In the genomic region with DNA sequence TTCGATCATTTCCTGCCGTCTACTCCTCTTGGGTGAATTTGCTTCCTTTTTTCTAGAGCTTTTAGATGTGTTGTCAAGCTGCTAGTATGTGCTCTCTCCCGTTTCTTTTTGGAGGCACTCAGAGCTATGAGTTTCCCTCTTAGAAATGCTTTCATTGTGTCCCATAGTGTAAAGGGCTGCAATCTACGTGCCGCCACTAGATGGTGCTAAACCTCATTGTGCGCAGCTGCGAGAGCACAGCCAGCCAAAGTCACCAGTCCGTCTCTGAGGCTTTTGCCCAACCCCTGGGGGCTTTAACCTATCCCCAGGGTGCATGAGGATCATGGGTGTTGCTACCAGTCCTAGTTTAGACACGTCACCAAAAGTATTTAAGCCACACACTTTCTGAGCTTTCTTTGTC, we compare ENCODE assay signal across 16 mouse cellular contexts. TPM values are rescaled to one million over a fixed set of nuclear protein-coding genes. Genes with fewer than 3 reads are reported as not detected.
DNase-seq lines count a peak whose midpoint lies in the region; ATAC-seq and TF ChIP-seq lines count a peak whose summit lies in the region.
"Not testable (repeated sequence)": the region's sequence is repeated elsewhere in the genome, so short reads cannot be mapped to it uniquely, and the experiment has no call there.
"Had no signal": no experiment of that assay in that cellular context is flagged by ENCODE, and none has a peak within 500 bp of the region (broad histone marks: within the 10 kb centered on the region; RNA-seq: fewer than 3 reads in every experiment).

No protein-coding gene starts in this region.

- not testable (repeated sequence) for H3K27me3 ChIP-seq in embryonic facial prominence, embryonic 10.5 days (replicated peaks; ENCODE audit: low read depth, poor library complexity, severe bottlenecking); kidney, postnatal 0 days (ENCODE audit: insufficient read depth, low read length); limb, embryonic 11.5 days (ENCODE audit: control insufficient read depth, insufficient read depth, low read length); midbrain, embryonic 10.5 days (ENCODE audit: low read depth, poor library complexity, severe bottlenecking); stomach, postnatal 0 days (ENCODE audit: control insufficient read depth, insufficient read depth, low read length)

- not testable (repeated sequence) for ATAC-seq in kidney, postnatal 0 days (replicated peaks; ENCODE audit: low FRiP score, low read depth); limb, embryonic 11.5 days (ENCODE audit: insufficient number of reproducible peaks, low FRiP score, low TSS enrichment, low read depth); stomach, postnatal 0 days (ENCODE audit: low FRiP score, low TSS enrichment)

- TF ChIP-seq EP300 in stomach, postnatal 0 days (optimal IDR thresholded peaks at IDR 0.05), result not testable (repeated sequence)

- DNase-seq in ES-CJ7 (ENCODE audit: low read depth, low spot score), result peak; percentile 50
- DNase-seq in adrenal gland, postnatal 36 days, result peak; percentile 41 to 55
- peak; percentile 25 for DNase-seq in embryonic facial prominence, embryonic 10.5 days (ENCODE audit: low spot score)
- DNase-seq in heart, postnatal 36 days, result peak; percentile 10 to 50
- peak; percentile 1 for DNase-seq in kidney, postnatal 0 days (ENCODE audit: low spot score)
- peak; percentile 48 for DNase-seq in limb, embryonic 11.5 days (ENCODE audit: low spot score)
- peak; percentile 12 for DNase-seq in midbrain, embryonic 10.5 days (ENCODE audit: low spot score)
- peak; percentile 33 for DNase-seq in stomach, postnatal 0 days (ENCODE audit: low spot score)

- H3K36me3 ChIP-seq in embryonic facial prominence, embryonic 10.5 days (replicated peaks); kidney, postnatal 0 days (ENCODE audit: insufficient read depth, low read length); limb, embryonic 11.5 days (ENCODE audit: control insufficient read depth, insufficient read depth, low read length); midbrain, embryonic 10.5 days; stomach, postnatal 0 days (ENCODE audit: control insufficient read depth, insufficient read depth, low read length): not testable (repeated sequence)

- not testable (repeated sequence) for H3K27ac ChIP-seq in embryonic facial prominence, embryonic 10.5 days (replicated peaks); kidney, postnatal 0 days; limb, embryonic 11.5 days (replicated peaks; ENCODE audit: low read depth, low read length); midbrain, embryonic 10.5 days (replicated peaks); stomach, postnatal 0 days (replicated peaks)

- H3K4me2 ChIP-seq in kidney, postnatal 0 days (ENCODE audit: low read length); limb, embryonic 11.5 days (ENCODE audit: low read depth, severe bottlenecking); stomach, postnatal 0 days (replicated peaks; ENCODE audit: low read depth): not testable (repeated sequence)

- not testable (repeated sequence) for H3K4me3 ChIP-seq in embryonic facial prominence, embryonic 10.5 days; kidney, postnatal 0 days (replicated peaks; ENCODE audit: low read depth, low read length); limb, embryonic 11.5 days (ENCODE audit: low read depth, low read length); midbrain, embryonic 10.5 days; stomach, postnatal 0 days (ENCODE audit: low read depth, low read length)

- H3K4me1 ChIP-seq in embryonic facial prominence, embryonic 10.5 days; kidney, postnatal 0 days (replicated peaks; ENCODE audit: insufficient read depth, low read length); limb, embryonic 11.5 days (ENCODE audit: control insufficient read depth, insufficient read depth, low read length); midbrain, embryonic 10.5 days; stomach, postnatal 0 days (replicated peaks; ENCODE audit: control insufficient read depth, insufficient read depth): not testable (repeated sequence)

- peaks cover 31% of the 10 kb centered on the region for H3K9me3 ChIP-seq in embryonic facial prominence, embryonic 10.5 days
- not testable (repeated sequence) for H3K9me3 ChIP-seq in kidney, postnatal 0 days (replicated peaks; ENCODE audit: low read length); limb, embryonic 11.5 days (ENCODE audit: control insufficient read depth, low read length); stomach, postnatal 0 days (ENCODE audit: control insufficient read depth, low read length)
- H3K9me3 ChIP-seq in midbrain, embryonic 10.5 days (replicated peaks), result peaks cover 44% of the 10 kb centered on the region

- TF ChIP-seq CTCF in kidney, postnatal 0 days (IDR thresholded peaks at IDR 0.05; ENCODE audit: low read depth), result peak; percentile 55
- peak; percentile 63 for TF ChIP-seq CTCF in stomach, postnatal 0 days (IDR thresholded peaks at IDR 0.05; ENCODE audit: low read depth)

- intact Hi-C loops in heart, postnatal 36 days (cut with DNase I), result loop anchor here (10.0 kb wide), 1 partner anchor 213 kb away; a partner anchor contains a TSS

- H3K9ac ChIP-seq in kidney, postnatal 0 days (ENCODE audit: low read depth, low read length); limb, embryonic 11.5 days (ENCODE audit: low read length); stomach, postnatal 0 days (ENCODE audit: low read length): not testable (repeated sequence)

- 30% methylated on average over 8 of the region's 9 CpGs for WGBS in embryonic facial prominence, embryonic 10.5 days
- 25% methylated on average over 8 of the region's 9 CpGs for WGBS in kidney, postnatal 0 days
- 29% methylated on average over 8 of the region's 9 CpGs for WGBS in limb, embryonic 11.5 days
- WGBS in midbrain, embryonic 10.5 days, result 32% methylated on average over 8 of the region's 9 CpGs
- 29% methylated on average over 8 of the region's 9 CpGs for WGBS in stomach, postnatal 0 days

RNA-seq across cellular contexts. Expression of a gene that starts 31.5 kb away (rescaled TPM):
- not detected for total RNA-seq in adrenal gland, postnatal 36 days (2021)
- polyA plus RNA-seq in embryonic facial prominence, embryonic 10.5 days (2016; fragmentation: Nextera tagmentation; extraction: Ambion mirVana), result not detected in 2 replicates
- total RNA-seq in heart, postnatal 36 days (2021), result not detected
- not detected in 2 replicates for polyA plus RNA-seq in kidney, postnatal 0 days (2015; fragmentation: Nextera tagmentation; extraction: Ambion mirVana)
- polyA plus RNA-seq in limb, embryonic 11.5 days (2014; fragmentation: Nextera tagmentation; extraction: Ambion mirVana), result not detected in 2 replicates
- not detected in 2 replicates for polyA plus RNA-seq in midbrain, embryonic 10.5 days (2016; fragmentation: Nextera tagmentation; extraction: Ambion mirVana)
- not detected in 2 replicates for polyA plus RNA-seq in stomach, postnatal 0 days (2015; fragmentation: Nextera tagmentation; extraction: Ambion mirVana)
- total RNA-seq: adrenal gland, postnatal 4 days; common myeloid progenitor, adult 5-6 weeks; gastrocnemius, postnatal 14 days; megakaryocyte, adult 5-6 weeks had no signal
- polyA plus RNA-seq: heart, embryonic 16.5 days; limb, embryonic 12.5 days; myocyte; stomach, embryonic 16.5 days had no signal

RNA-seq across cellular contexts. Expression of a gene that starts 37.4 kb away (rescaled TPM):
- total RNA-seq in adrenal gland, postnatal 36 days (2021), result not detected
- not detected in 2 replicates for polyA plus RNA-seq in embryonic facial prominence, embryonic 10.5 days (2016; fragmentation: Nextera tagmentation; extraction: Ambion mirVana)
- total RNA-seq in heart, postnatal 36 days (2021), result not detected
- not detected in 2 replicates for polyA plus RNA-seq in kidney, postnatal 0 days (2015; fragmentation: Nextera tagmentation; extraction: Ambion mirVana)
- not detected in 2 replicates for polyA plus RNA-seq in limb, embryonic 11.5 days (2014; fragmentation: Nextera tagmentation; extraction: Ambion mirVana)
- polyA plus RNA-seq in midbrain, embryonic 10.5 days (2016; fragmentation: Nextera tagmentation; extraction: Ambion mirVana), result not detected in 2 replicates
- polyA plus RNA-seq in stomach, postnatal 0 days (2015; fragmentation: Nextera tagmentation; extraction: Ambion mirVana), result not detected in 2 replicates
- total RNA-seq: adrenal gland, postnatal 4 days; common myeloid progenitor, adult 5-6 weeks; gastrocnemius, postnatal 14 days; megakaryocyte, adult 5-6 weeks had no signal
- polyA plus RNA-seq: heart, embryonic 16.5 days; limb, embryonic 12.5 days; myocyte; stomach, embryonic 16.5 days had no signal

RNA-seq across cellular contexts. Expression of a gene that starts 39.0 kb away (rescaled TPM):
- not detected for total RNA-seq in adrenal gland, postnatal 36 days (2021)
- polyA plus RNA-seq in embryonic facial prominence, embryonic 10.5 days (2016; fragmentation: Nextera tagmentation; extraction: Ambion mirVana), result not detected in 2 replicates
- not detected for total RNA-seq in heart, postnatal 36 days (2021)
- polyA plus RNA-seq in kidney, postnatal 0 days (2015; fragmentation: Nextera tagmentation; extraction: Ambion mirVana), result not detected in 2 replicates
- polyA plus RNA-seq in limb, embryonic 11.5 days (2014; fragmentation: Nextera tagmentation; extraction: Ambion mirVana), result not detected in 2 replicates
- not detected in 2 replicates for polyA plus RNA-seq in midbrain, embryonic 10.5 days (2016; fragmentation: Nextera tagmentation; extraction: Ambion mirVana)
- polyA plus RNA-seq in stomach, postnatal 0 days (2015; fragmentation: Nextera tagmentation; extraction: Ambion mirVana), result not detected in 2 replicates
- total RNA-seq: adrenal gland, postnatal 4 days; common myeloid progenitor, adult 5-6 weeks; gastrocnemius, postnatal 14 days; megakaryocyte, adult 5-6 weeks had no signal
- polyA plus RNA-seq: heart, embryonic 16.5 days; limb, embryonic 12.5 days; myocyte; stomach, embryonic 16.5 days had no signal
